Mouse (Mus musculus) lung, adult 2 months (tissue): ENCODE results near the gene Ptbp3.

Source experiments
- CTCF ChIP-seq: fragments of 200-500 bp; IDR thresholded peaks from 2 replicates; pipeline ENCODE4 v1.5.1; 2011; ENCODE audit warnings: mild to moderate bottlenecking, low read length, control low read depth; ENCODE audit not compliant: insufficient read depth
- POLR2A ChIP-seq: fragments of 200-500 bp; IDR thresholded peaks from 2 replicates; pipeline ENCODE4 v1.6.1; 2011; ENCODE audit warnings: low read depth, mild to moderate bottlenecking, control low read depth, low read length, borderline replicate concordance; ENCODE audit errors: extremely low read depth

DNA sequence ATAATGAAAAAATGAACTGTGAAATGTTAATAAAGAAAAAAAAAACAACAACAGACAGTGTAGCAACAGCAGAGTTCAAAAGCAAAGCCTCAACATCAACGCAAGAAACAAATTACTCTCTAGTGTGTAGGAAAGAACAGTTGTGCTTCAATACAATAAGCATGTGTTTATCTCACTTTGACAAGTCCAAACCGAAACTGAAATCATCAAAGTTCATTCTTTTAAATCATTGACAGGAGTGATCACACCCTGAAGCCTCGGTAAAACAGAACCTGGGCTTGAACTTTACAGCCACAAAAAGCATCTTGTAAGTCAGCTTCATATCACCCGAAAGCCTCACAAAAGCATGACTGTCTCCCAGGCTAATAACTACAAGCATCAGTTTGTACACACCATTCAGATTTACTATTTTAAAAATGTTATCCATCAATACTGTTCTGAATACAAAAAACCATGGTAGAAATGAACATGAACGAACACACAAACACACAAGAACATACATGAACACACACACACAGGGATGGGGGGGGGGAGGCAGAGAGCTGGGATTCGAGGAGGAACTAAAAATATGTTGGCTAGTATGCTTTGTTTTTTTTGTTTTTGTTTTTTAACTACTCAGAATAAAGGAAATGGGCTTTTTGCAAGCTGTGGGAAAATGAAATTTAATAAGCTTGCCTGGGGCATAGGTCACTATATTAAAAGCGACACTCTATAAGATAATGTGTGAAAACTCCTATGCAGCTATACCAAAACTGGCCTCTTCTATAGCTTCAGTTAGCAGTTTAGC, 2.7 kb downstream of the Ptbp3 start:
- no peak for TF ChIP-seq CTCF
- TF ChIP-seq POLR2A, result no peak
